Mouse (Mus musculus): ENCODE data around the gene Acot11. TPM values are rescaled to one million over a fixed set of nuclear protein-coding genes. Genes with fewer than 3 reads are reported as not detected.
A peak's percentile ranks its signal among the peaks of the same experiment; 100 is the strongest.
"Not testable (repeated sequence)": the region's sequence is repeated elsewhere in the genome, so short reads cannot be mapped to it uniquely, and the experiment has no call there.

The Acot11 gene
- polyA plus RNA-seq, 1 experiment from 2014 or later: 2.8 TPM

- Histone ChIP-seq H3K27ac (replicated peaks) (no peak overlapping the region), H3K36me3 (ENCODE audit: control insufficient read depth, insufficient read depth, low read length) (no peaks in the 10 kb centered on the region), H3K4me2 (replicated peaks; ENCODE audit: low read depth) (no peak overlapping the region), H3K9me3 (ENCODE audit: control insufficient read depth, low read length) (no peaks in the 10 kb centered on the region), H3K4me1 (replicated peaks; ENCODE audit: control insufficient read depth, insufficient read depth) (peaks cover 6% of the 10 kb centered on the region; the same call in 1 of the 2 replicates), H3K27me3 (ENCODE audit: control insufficient read depth, insufficient read depth, low read length) (no peaks in the 10 kb centered on the region), H3K9ac (ENCODE audit: low read length) (no peak overlapping the region), H3K4me3 (ENCODE audit: low read depth, low read length) (no peak overlapping the region)
- ATAC-seq (ENCODE audit: low FRiP score, low TSS enrichment): no peak
- no peak for DNase-seq (ENCODE audit: low spot score)
- WGBS: 82% methylated on average over 10 of the region's 10 CpGs
- TF ChIP-seq EP300 (optimal IDR thresholded peaks at IDR 0.05) (no peak), CTCF (IDR thresholded peaks at IDR 0.05; ENCODE audit: low read depth) (no peak)
These were observed 21.7 kb downstream of the Acot11 start for GRCm38 (mm10) chr4:106783137-106783536.

- Histone ChIP-seq H3K27ac (replicated peaks) (no peak overlapping the region), H3K9ac (ENCODE audit: low read length) (no peak overlapping the region), H3K9me3 (ENCODE audit: control insufficient read depth, low read length) (no peaks in the 10 kb centered on the region), H3K27me3 (ENCODE audit: control insufficient read depth, insufficient read depth, low read length) (no peaks in the 10 kb centered on the region), H3K4me2 (replicated peaks; ENCODE audit: low read depth) (no peak overlapping the region), H3K4me3 (ENCODE audit: low read depth, low read length) (no peak overlapping the region), H3K4me1 (replicated peaks; ENCODE audit: control insufficient read depth, insufficient read depth) (peaks cover 5% of the 10 kb centered on the region; the same call in 1 of the 2 replicates), H3K36me3 (ENCODE audit: control insufficient read depth, insufficient read depth, low read length) (no peaks in the 10 kb centered on the region)
- ATAC-seq (ENCODE audit: low FRiP score, low TSS enrichment) (no peak), DNase-seq (ENCODE audit: low spot score) (no peak)
- WGBS: 42% methylated on average over 3 of the region's 3 CpGs
- no peak for TF ChIP-seq CTCF (IDR thresholded peaks at IDR 0.05; ENCODE audit: low read depth)
- TF ChIP-seq EP300 (optimal IDR thresholded peaks at IDR 0.05): no peak
These were observed 24.8 kb downstream of the Acot11 start for GRCm38 (mm10) chr4:106780045-106780444.

GRCm38 (mm10) chr4:106778116-106778788, 26.5 kb downstream of the Acot11 start:
- Histone ChIP-seq H3K27ac (replicated peaks) (peak overlapping the region; percentile 74), H3K36me3 (ENCODE audit: control insufficient read depth, insufficient read depth, low read length) (no peaks in the 10 kb centered on the region), H3K4me1 (replicated peaks; ENCODE audit: control insufficient read depth, insufficient read depth) (peaks cover 5% of the 10 kb centered on the region; the same call in 1 of the 2 replicates), H3K4me3 (ENCODE audit: low read depth, low read length) (no peak overlapping the region), H3K27me3 (ENCODE audit: control insufficient read depth, insufficient read depth, low read length) (no peaks in the 10 kb centered on the region), H3K9ac (ENCODE audit: low read length) (no peak overlapping the region), H3K9me3 (ENCODE audit: control insufficient read depth, low read length) (no peaks in the 10 kb centered on the region), H3K4me2 (replicated peaks; ENCODE audit: low read depth) (no peak overlapping the region)
- DNase-seq (ENCODE audit: low spot score): peak; percentile 98
- 37% methylated on average over 5 of the region's 5 CpGs for WGBS
- TF ChIP-seq EP300 (optimal IDR thresholded peaks at IDR 0.05): no peak
- TF ChIP-seq CTCF (IDR thresholded peaks at IDR 0.05; ENCODE audit: low read depth): peak; percentile 61
- peak; percentile 97 for ATAC-seq (ENCODE audit: low FRiP score, low TSS enrichment)

GRCm38 (mm10) chr4:106776998-106777397, 27.8 kb downstream of the Acot11 start:
- 35% methylated on average over 3 of the region's 3 CpGs for WGBS
- Histone ChIP-seq H3K36me3 (ENCODE audit: control insufficient read depth, insufficient read depth, low read length) (no peaks in the 10 kb centered on the region), H3K9ac (ENCODE audit: low read length) (no peak overlapping the region), H3K27ac (replicated peaks) (no peak overlapping the region), H3K27me3 (ENCODE audit: control insufficient read depth, insufficient read depth, low read length) (no peaks in the 10 kb centered on the region), H3K9me3 (ENCODE audit: control insufficient read depth, low read length) (no peaks in the 10 kb centered on the region), H3K4me1 (replicated peaks; ENCODE audit: control insufficient read depth, insufficient read depth) (peaks cover 5% of the 10 kb centered on the region; the same call in 1 of the 2 replicates), H3K4me2 (replicated peaks; ENCODE audit: low read depth) (no peak overlapping the region), H3K4me3 (ENCODE audit: low read depth, low read length) (no peak overlapping the region)
- no peak for ATAC-seq (ENCODE audit: low FRiP score, low TSS enrichment)
- TF ChIP-seq EP300 (optimal IDR thresholded peaks at IDR 0.05) (no peak), CTCF (IDR thresholded peaks at IDR 0.05; ENCODE audit: low read depth) (no peak)
- DNase-seq (ENCODE audit: low spot score): no peak

- H3K9me3 ChIP-seq (ENCODE audit: control insufficient read depth, low read length); H3K27me3 ChIP-seq (ENCODE audit: control insufficient read depth, insufficient read depth, low read length); DNase-seq (ENCODE audit: low spot score); H3K4me2 ChIP-seq (replicated peaks; ENCODE audit: low read depth); H3K4me3 ChIP-seq (ENCODE audit: low read depth, low read length); H3K4me1 ChIP-seq (replicated peaks; ENCODE audit: control insufficient read depth, insufficient read depth); ATAC-seq (ENCODE audit: low FRiP score, low TSS enrichment); H3K9ac ChIP-seq (ENCODE audit: low read length); H3K36me3 ChIP-seq (ENCODE audit: control insufficient read depth, insufficient read depth, low read length); H3K27ac ChIP-seq (replicated peaks): not testable (repeated sequence)
- TF ChIP-seq CTCF (IDR thresholded peaks at IDR 0.05; ENCODE audit: low read depth): peak; percentile 33
- 83% methylated on average over 6 of the region's 6 CpGs for WGBS
These were observed 29.0 kb downstream of the Acot11 start for GRCm38 (mm10) chr4:106775767-106776166.

- Histone ChIP-seq H3K27ac (replicated peaks) (no peak overlapping the region), H3K4me2 (replicated peaks; ENCODE audit: low read depth) (no peak overlapping the region), H3K9ac (ENCODE audit: low read length) (no peak overlapping the region), H3K27me3 (ENCODE audit: control insufficient read depth, insufficient read depth, low read length) (no peaks in the 10 kb centered on the region), H3K4me1 (replicated peaks; ENCODE audit: control insufficient read depth, insufficient read depth) (no peaks in the 10 kb centered on the region), H3K4me3 (ENCODE audit: low read depth, low read length) (no peak overlapping the region), H3K36me3 (ENCODE audit: control insufficient read depth, insufficient read depth, low read length) (no peaks in the 10 kb centered on the region), H3K9me3 (ENCODE audit: control insufficient read depth, low read length) (no peaks in the 10 kb centered on the region)
- 93% methylated on average over 1 of the region's 1 CpGs for WGBS
- peak; percentile 68; the same call in 1 of the 2 replicates for ATAC-seq (ENCODE audit: low FRiP score, low TSS enrichment)
- DNase-seq (ENCODE audit: low spot score): no peak
- TF ChIP-seq EP300 (optimal IDR thresholded peaks at IDR 0.05) (no peak), CTCF (IDR thresholded peaks at IDR 0.05; ENCODE audit: low read depth) (no peak)
These were observed 32.2 kb downstream of the Acot11 start for GRCm38 (mm10) chr4:106772558-106772957.
